Mouse (Mus musculus): Measurements from ENCODE around the gene Npl. TPM values are rescaled to one million over a fixed set of nuclear protein-coding genes. Genes with fewer than 3 reads are reported as not detected.
"Not testable (repeated sequence)": the region's sequence is repeated elsewhere in the genome, so short reads cannot be mapped to it uniquely, and the experiment has no call there.

The Npl gene
- polyA plus RNA-seq, 1 experiment from 2014 or later: 8.2 TPM

- H3K36me3 ChIP-seq: no peaks in the 10 kb centered on the region
- H3K9ac ChIP-seq (replicated peaks): no peak overlapping the region
- H3K4me2 ChIP-seq (replicated peaks): no peak overlapping the region
- WGBS: 90% methylated on average over 9 of the region's 9 CpGs
- H3K4me3 ChIP-seq: no peak overlapping the region
- H3K27me3 ChIP-seq: no peaks in the 10 kb centered on the region
- no peaks in the 10 kb centered on the region for H3K9me3 ChIP-seq
- no peak overlapping the region for H3K27ac ChIP-seq (replicated peaks)
- ATAC-seq (replicated peaks): no peak
- no peaks in the 10 kb centered on the region for H3K4me1 ChIP-seq
Measured at GRCm38 (mm10) chr1:153500030-153500429, 49.8 kb downstream of the Npl start.

- Histone ChIP-seq H3K9ac (replicated peaks) (no peak overlapping the region), H3K36me3 (no peaks in the 10 kb centered on the region), H3K4me3 (no peak overlapping the region), H3K9me3 (no peaks in the 10 kb centered on the region), H3K27ac (replicated peaks) (no peak overlapping the region), H3K4me2 (replicated peaks) (no peak overlapping the region), H3K27me3 (no peaks in the 10 kb centered on the region), H3K4me1 (no peaks in the 10 kb centered on the region)
- WGBS: 72% methylated on average over 3 of the region's 3 CpGs
- ATAC-seq (replicated peaks): no peak
Measured at GRCm38 (mm10) chr1:153496030-153496429, 53.8 kb downstream of the Npl start.

DNA sequence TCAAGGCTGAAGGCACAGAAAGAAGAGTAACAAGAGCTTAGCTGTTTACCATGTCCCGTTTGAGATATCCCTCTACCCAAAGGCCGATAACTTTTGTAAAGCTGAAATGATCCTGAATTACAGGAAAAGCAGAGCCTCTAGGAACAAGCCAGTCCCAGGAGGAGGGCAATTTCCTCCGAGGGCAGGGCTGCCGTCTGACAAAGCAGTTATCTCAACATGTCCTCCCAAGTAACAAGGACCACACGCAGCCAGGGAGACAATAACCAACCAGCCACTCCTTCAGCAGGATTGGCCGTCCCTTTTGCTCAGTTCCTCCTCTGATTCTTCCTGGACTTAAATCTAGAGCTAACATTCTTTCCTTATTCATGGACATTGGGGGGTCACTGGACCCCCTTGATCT is 55.9 kb downstream of the Npl start:
- 21% methylated on average over 6 of the region's 6 CpGs for WGBS
- Histone ChIP-seq H3K27ac (replicated peaks) (no peak overlapping the region), H3K4me1 (no peaks in the 10 kb centered on the region), H3K9me3 (no peaks in the 10 kb centered on the region), H3K36me3 (no peaks in the 10 kb centered on the region), H3K4me2 (replicated peaks) (no peak overlapping the region), H3K4me3 (no peak overlapping the region), H3K27me3 (no peaks in the 10 kb centered on the region), H3K9ac (replicated peaks) (no peak overlapping the region)
- ATAC-seq (replicated peaks): no peak

- Histone ChIP-seq H3K36me3 (no peaks in the 10 kb centered on the region), H3K4me2 (replicated peaks) (no peak overlapping the region), H3K27ac (replicated peaks) (no peak overlapping the region), H3K9ac (replicated peaks) (no peak overlapping the region), H3K27me3 (no peaks in the 10 kb centered on the region), H3K4me1 (no peaks in the 10 kb centered on the region), H3K9me3 (no peaks in the 10 kb centered on the region), H3K4me3 (no peak overlapping the region)
- no peak for ATAC-seq (replicated peaks)
- WGBS: 20% methylated on average over 4 of the region's 4 CpGs
Measured at GRCm38 (mm10) chr1:153493338-153493737, 56.5 kb downstream of the Npl start.

DNA sequence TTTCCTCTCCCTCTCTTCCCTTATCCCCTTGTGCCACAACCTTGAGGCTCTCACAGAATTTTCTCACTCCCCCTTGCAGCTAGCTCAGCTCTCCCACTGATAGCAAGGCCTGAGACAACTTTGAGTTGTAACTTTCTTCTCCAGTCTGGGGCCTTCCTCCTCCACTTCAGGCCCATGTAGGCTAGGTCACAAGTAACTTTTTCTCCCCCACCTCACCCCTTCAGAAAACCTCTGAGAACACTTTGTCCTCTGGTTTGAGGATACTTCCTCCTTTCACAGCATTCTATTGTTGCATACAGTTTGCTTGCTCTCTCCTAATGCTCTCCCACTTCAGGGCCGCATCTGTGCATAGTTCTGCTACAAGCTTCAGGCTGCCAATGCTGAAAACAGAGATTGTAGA is 58.0 kb downstream of the Npl start:
- Histone ChIP-seq H3K27me3 (no peaks in the 10 kb centered on the region), H3K36me3 (no peaks in the 10 kb centered on the region), H3K4me1 (0 out of 2 replicates have a peak, but pooled peaks cover 2% of the 10 kb centered on the region), H3K9ac (replicated peaks) (no peak overlapping the region), H3K27ac (replicated peaks) (no peak overlapping the region), H3K4me3 (no peak overlapping the region), H3K4me2 (replicated peaks) (no peak overlapping the region), H3K9me3 (no peaks in the 10 kb centered on the region)
- ATAC-seq (replicated peaks): no peak
- WGBS: 97% methylated on average over 1 of the region's 1 CpGs

- 88% methylated on average over 2 of the region's 2 CpGs for WGBS
- Histone ChIP-seq H3K27me3 (no peaks in the 10 kb centered on the region), H3K27ac (replicated peaks) (no peak overlapping the region), H3K4me3 (no peak overlapping the region), H3K4me1 (peaks cover 3% of the 10 kb centered on the region; the same call in 1 of the 2 replicates), H3K4me2 (replicated peaks) (no peak overlapping the region), H3K9me3 (no peaks in the 10 kb centered on the region), H3K36me3 (no peaks in the 10 kb centered on the region), H3K9ac (replicated peaks) (no peak overlapping the region)
- ATAC-seq (replicated peaks): no peak
Measured at GRCm38 (mm10) chr1:153491345-153491744, 58.5 kb downstream of the Npl start.

GRCm38 (mm10) chr1:153489963-153490362 is 59.9 kb downstream of the Npl start:
- Histone ChIP-seq H3K36me3 (no peaks in the 10 kb centered on the region), H3K9me3 (no peaks in the 10 kb centered on the region), H3K9ac (replicated peaks) (no peak overlapping the region), H3K4me2 (replicated peaks) (no peak overlapping the region), H3K27ac (replicated peaks) (no peak overlapping the region), H3K27me3 (no peaks in the 10 kb centered on the region), H3K4me1 (peaks cover 17% of the 10 kb centered on the region), H3K4me3 (no peak overlapping the region)
- WGBS: 94% methylated on average over 4 of the region's 4 CpGs
- ATAC-seq (replicated peaks): no peak

GRCm38 (mm10) chr1:153489540-153489939 is 60.3 kb downstream of the Npl start:
- Histone ChIP-seq H3K4me3 (no peak overlapping the region), H3K4me2 (replicated peaks) (no peak overlapping the region), H3K27ac (replicated peaks) (no peak overlapping the region), H3K9me3 (no peaks in the 10 kb centered on the region), H3K36me3 (no peaks in the 10 kb centered on the region), H3K27me3 (no peaks in the 10 kb centered on the region), H3K9ac (replicated peaks) (no peak overlapping the region), H3K4me1 (peaks cover 21% of the 10 kb centered on the region)
- ATAC-seq (replicated peaks): no peak
- 45% methylated on average over 2 of the region's 2 CpGs for WGBS

- 51% methylated on average over 7 of the region's 7 CpGs for WGBS
- H3K4me2 ChIP-seq (replicated peaks): no peak overlapping the region
- no peaks in the 10 kb centered on the region for H3K36me3 ChIP-seq
- H3K4me3 ChIP-seq: no peak overlapping the region
- H3K9ac ChIP-seq (replicated peaks): no peak overlapping the region
- no peak overlapping the region for H3K27ac ChIP-seq (replicated peaks)
- H3K4me1 ChIP-seq: peaks cover 25% of the 10 kb centered on the region
- H3K27me3 ChIP-seq: no peaks in the 10 kb centered on the region
- ATAC-seq (replicated peaks): no peak
- no peaks in the 10 kb centered on the region for H3K9me3 ChIP-seq
Measured at GRCm38 (mm10) chr1:153489132-153489531, 60.7 kb downstream of the Npl start.

GRCm38 (mm10) chr1:153487500-153487879 is 62.4 kb downstream of the Npl start, which contains the start of gene Dhx9:
TSS of gene Dhx9 (minus strand) at chr1:153487660.
- Histone ChIP-seq H3K9me3 (no peaks in the 10 kb centered on the region), H3K27me3 (no peaks in the 10 kb centered on the region), H3K4me3 (peak within 1 kb of the TSS; percentile 100), H3K4me1 (peaks cover 36% of the 10 kb centered on the region), H3K9ac (replicated peaks) (peak within 1 kb of the TSS; percentile 99), H3K36me3 (peaks cover 2% of the 10 kb centered on the region; the same call in 1 of the 2 replicates), H3K27ac (replicated peaks) (peak within 1 kb of the TSS; percentile 98), H3K4me2 (replicated peaks) (peak within 1 kb of the TSS; percentile 84)
- ATAC-seq (replicated peaks): peak; percentile 88
- 0% methylated on average over 34 of the region's 35 CpGs for WGBS

DNA sequence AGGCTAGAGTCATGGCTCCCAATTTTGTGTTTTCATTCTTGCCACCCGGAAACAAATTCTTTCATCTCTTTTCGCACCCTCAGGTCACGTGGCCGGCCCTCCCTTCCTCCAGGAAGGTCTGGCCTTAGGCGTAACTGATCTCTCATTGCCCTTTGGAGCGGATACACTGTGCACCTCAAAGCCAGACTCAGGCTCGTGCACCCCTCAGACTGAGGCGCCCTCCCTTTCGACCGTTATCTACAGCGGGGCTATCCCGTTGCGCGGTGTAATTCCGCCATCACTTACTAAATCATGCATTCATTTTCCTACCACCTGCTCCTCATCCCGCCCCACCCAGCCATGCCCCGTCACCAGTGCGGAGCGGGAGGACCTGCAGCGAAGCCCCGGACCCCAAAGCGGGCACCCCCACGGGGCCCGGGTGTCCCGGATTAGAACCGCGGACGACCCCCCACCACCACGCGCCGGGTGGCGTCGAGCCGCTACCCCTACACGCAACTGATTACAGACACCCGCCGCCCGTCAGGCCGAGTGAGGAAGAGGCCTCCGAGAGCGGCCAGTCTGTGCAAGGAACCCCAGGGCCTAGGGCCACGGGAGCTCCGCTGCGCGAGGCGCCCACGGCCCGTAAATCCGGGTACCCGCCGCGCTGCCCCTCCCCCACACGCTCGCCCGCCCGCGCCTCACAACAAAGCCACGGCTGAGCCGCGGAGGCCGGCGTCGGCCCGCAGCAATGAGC is 62.9 kb downstream of the Npl start:
- Histone ChIP-seq H3K27ac (replicated peaks) (peak overlapping the region; percentile 98), H3K27me3 (no peaks in the 10 kb centered on the region), H3K9me3 (no peaks in the 10 kb centered on the region), H3K9ac (replicated peaks) (peak overlapping the region; percentile 99), H3K4me1 (peaks cover 38% of the 10 kb centered on the region), H3K4me2 (replicated peaks) (peak overlapping the region; percentile 84), H3K4me3 (peak overlapping the region; percentile 100), H3K36me3 (peaks cover 7% of the 10 kb centered on the region; the same call in 1 of the 2 replicates)
- ATAC-seq (replicated peaks): peak; percentile 84
- under 1% methylated on average over 64 of the region's 64 CpGs for WGBS

- not testable (repeated sequence) for H3K9me3 ChIP-seq; H3K27me3 ChIP-seq; ATAC-seq (replicated peaks); H3K27ac ChIP-seq (replicated peaks)
- Histone ChIP-seq H3K9ac (replicated peaks) (peak overlapping the region; percentile 99), H3K4me1 (peaks cover 38% of the 10 kb centered on the region), H3K4me2 (replicated peaks) (peak overlapping the region; percentile 84), H3K4me3 (peak overlapping the region; percentile 100), H3K36me3 (peaks cover 12% of the 10 kb centered on the region; the same call in 1 of the 2 replicates)
- WGBS: 15% methylated on average over 6 of the region's 6 CpGs
Measured at GRCm38 (mm10) chr1:153486120-153486519, 63.7 kb downstream of the Npl start.

All from forebrain, embryonic 15.5 days (tissue).